Mouse (Mus musculus) hindbrain, embryonic 10.5 days (tissue): Measurements from ENCODE around the gene Mecp2. TPM values are rescaled to one million over a fixed set of nuclear protein-coding genes. Genes with fewer than 3 reads are reported as not detected.

Source experiments
- DNase-seq: peaks from one replicate; pipeline ENCODE4 v3.0.0-alpha.2; 2017; ENCODE audit warnings: low spot score
- H3K27ac ChIP-seq: fragments of 300-500 bp; sonication (generic); 2 replicates; pipeline ENCODE4 v1.5.1; 2016; ENCODE audit warnings: mild to moderate bottlenecking, moderate library complexity
- H3K27me3 ChIP-seq: fragments of 300-500 bp; sonication (generic); 2 replicates; pipeline ENCODE4 v1.6.1; 2016; ENCODE audit warnings: mild to moderate bottlenecking; ENCODE audit not compliant: poor library complexity, insufficient read depth, severe bottlenecking
- H3K36me3 ChIP-seq: fragments of 300-500 bp; sonication (generic); 2 replicates; pipeline ENCODE4 v1.6.1; 2016; ENCODE audit warnings: mild to moderate bottlenecking, moderate library complexity
- H3K4me1 ChIP-seq: fragments of 300-500 bp; sonication (generic); replicated peaks from 2 replicates; pipeline ENCODE4 v1.6.1; 2016; ENCODE audit warnings: mild to moderate bottlenecking
- H3K4me3 ChIP-seq: fragments of 300-500 bp; sonication (generic); 2 replicates; pipeline ENCODE4 v1.5.1; 2016; ENCODE audit warnings: mild to moderate bottlenecking, moderate library complexity
- H3K9me3 ChIP-seq: fragments of 300-500 bp; sonication (generic); 2 replicates; pipeline ENCODE4 v1.6.1; 2016; ENCODE audit warnings: mild to moderate bottlenecking, moderate library complexity
- WGBS: fragments of 180-500 bp; shearing (Covaris S2); methylation state at CpG from one replicate; pipeline ENCODE4 v1.1.7; 2016; 5-methylcytosine and 5-hydroxymethylcytosine counted together
- microRNA counts: library from miRNA; unstranded; fragments of <30 nt; microRNA quantifications from one replicate; lab custom pipeline; 2017
- polyA plus RNA-seq: library from polyadenylated mRNA; unstranded; fragments of >200 nt; fragmentation: Nextera tagmentation; extraction: Ambion mirVana; gene quantifications from 2 replicates; pipeline ENCODE4 v1.2.1, GENCODE M21; 2016

Gene Mecp2
- polyA plus RNA-seq, 1 experiment from 2014 or later, result 15.4 TPM

- DNase-seq, result no peak
- 0 out of 2 replicates have a peak, but pooled peaks cover 11% of the 10 kb centered on the region for H3K4me1 ChIP-seq
- H3K27me3 ChIP-seq, result no peaks in the 10 kb centered on the region
- no peak overlapping the region for H3K4me3 ChIP-seq
- no peak overlapping the region for H3K27ac ChIP-seq
- WGBS, result 84% methylated on average over 3 of the region's 3 CpGs
- H3K36me3 ChIP-seq, result no peaks in the 10 kb centered on the region
- no peaks in the 10 kb centered on the region for H3K9me3 ChIP-seq
These were observed 134.1 kb downstream of the Mecp2 start for GRCm38 (mm10) chrX:74001024-74001423.

- no peaks in the 10 kb centered on the region for H3K9me3 ChIP-seq
- peak; percentile 49 for DNase-seq
- no peak overlapping the region for H3K4me3 ChIP-seq
- H3K4me1 ChIP-seq, result 0 out of 2 replicates have a peak, but pooled peaks cover 11% of the 10 kb centered on the region
- no peaks in the 10 kb centered on the region for H3K27me3 ChIP-seq
- H3K27ac ChIP-seq, result peak overlapping the region; percentile 80
- no peaks in the 10 kb centered on the region for H3K36me3 ChIP-seq
- 33% methylated on average over 8 of the region's 8 CpGs for WGBS
These were observed 136.0 kb downstream of the Mecp2 start for GRCm38 (mm10) chrX:73998911-73999869.

- H3K9me3 ChIP-seq, result no peaks in the 10 kb centered on the region
- no peak overlapping the region for H3K27ac ChIP-seq
- 81% methylated on average over 1 of the region's 1 CpGs for WGBS
- H3K36me3 ChIP-seq, result no peaks in the 10 kb centered on the region
- DNase-seq, result no peak
- H3K4me3 ChIP-seq, result no peak overlapping the region
- no peaks in the 10 kb centered on the region for H3K4me1 ChIP-seq
- H3K27me3 ChIP-seq, result no peaks in the 10 kb centered on the region
These were observed 157.4 kb downstream of the Mecp2 start for GRCm38 (mm10) chrX:73977783-73978182.

MicroRNA genes within 50 kb of the gene (microRNA counts, 519-probe panel; counts per million panel counts)
- 1,255 counts per million, percentile 77 among the panel's probes with 10 or more counts for microRNA mmu-miR-718 (lab: Ali Mortazavi, UCI)

Other genes starting within 250 kb of the Mecp2 start
- gene Avpr2, start 243.3 kb downstream of the Mecp2 start, polyA plus RNA-seq, result 0.16 TPM in 1 of 2 replicates, not detected in the other
- 13.4 and 26.1 TPM in 2 replicates for gene L1cam, start 239.3 kb downstream of the Mecp2 start, polyA plus RNA-seq
- gene Arhgap4, start 213.5 kb downstream of the Mecp2 start, polyA plus RNA-seq, result 2.2 TPM in 2 replicates
- gene Naa10, start 213.4 kb downstream of the Mecp2 start, polyA plus RNA-seq, result 148 and 159 TPM in 2 replicates
- gene Renbp, start 204.5 kb downstream of the Mecp2 start, polyA plus RNA-seq, result 20.6 and 25.8 TPM in 2 replicates
- gene Hcfc1, start 169.0 kb downstream of the Mecp2 start, polyA plus RNA-seq, result 77.2 and 77.7 TPM in 2 replicates
- 53.3 and 60.6 TPM in 2 replicates for gene Irak1, start 111.4 kb downstream of the Mecp2 start, polyA plus RNA-seq
- gene Opn1mw, start 7.9 kb downstream of the Mecp2 start, polyA plus RNA-seq, result not detected in 2 replicates
- not detected in 2 replicates for gene Tex28, start 32.5 kb upstream of the Mecp2 start, polyA plus RNA-seq
- gene Tktl1, start 41.9 kb upstream of the Mecp2 start, polyA plus RNA-seq, result not detected in 2 replicates
- 215 and 271 TPM in 2 replicates for gene Flna, start 114.5 kb upstream of the Mecp2 start, polyA plus RNA-seq
- 23.5 and 24.4 TPM in 2 replicates for gene Emd, start 119.3 kb upstream of the Mecp2 start, polyA plus RNA-seq
- 697 and 756 TPM in 2 replicates for gene Rpl10, start 135.4 kb upstream of the Mecp2 start, polyA plus RNA-seq
- 70.6 and 76.1 TPM in 2 replicates for gene Taz, start 146.5 kb upstream of the Mecp2 start, polyA plus RNA-seq
- gene Dnase1l1, start 147.0 kb upstream of the Mecp2 start, polyA plus RNA-seq, result 3.6 and 5.2 TPM in 2 replicates
- 103 and 112 TPM in 2 replicates for gene Atp6ap1, start 161.7 kb upstream of the Mecp2 start, polyA plus RNA-seq
- 331 and 436 TPM in 2 replicates for gene Gdi1, start 169.6 kb upstream of the Mecp2 start, polyA plus RNA-seq
- gene Fam50a, start 177.7 kb upstream of the Mecp2 start, polyA plus RNA-seq, result 66.4 and 67.8 TPM in 2 replicates
- 21.2 and 26.6 TPM in 2 replicates for gene Plxna3, start 193.7 kb upstream of the Mecp2 start, polyA plus RNA-seq
- gene Lage3, start 218.3 kb upstream of the Mecp2 start, polyA plus RNA-seq, result 113 and 120 TPM in 2 replicates
- gene Ubl4a, start 237.9 kb upstream of the Mecp2 start, polyA plus RNA-seq, result 66.2 and 68.1 TPM in 2 replicates
- gene Slc10a3, start 238.0 kb upstream of the Mecp2 start, polyA plus RNA-seq, result 9.3 and 10.8 TPM in 2 replicates